Mouse (Mus musculus) midbrain, postnatal 0 days (tissue): ENCODE results near the gene Rnf213. TPM values are rescaled to one million over a fixed set of nuclear protein-coding genes. Genes with fewer than 3 reads are reported as not detected.

Experiments used
- ATAC-seq: fragments of 200-750 bp; cut with Nextera tagmentation; 2 replicates; pipeline ENCODE4 v1.8.0; 2017; ENCODE audit warnings: moderate number of reproducible peaks, mild to moderate bottlenecking, moderate TSS enrichment, moderate library complexity; ENCODE audit not compliant: low FRiP score
- DNase-seq: peaks from one replicate; pipeline ENCODE4 v3.0.0-alpha.2; 2015; ENCODE audit warnings: low spot score
- H3K27ac ChIP-seq: fragments of 300-500 bp; sonication (generic); 2 replicates; pipeline ENCODE4 v1.5.1; 2014; ENCODE audit warnings: low read depth, mild to moderate bottlenecking, low read length, mixed read lengths
- H3K27me3 ChIP-seq: fragments of 300-500 bp; sonication (generic); 2 replicates; pipeline ENCODE4 v1.6.1; 2014; ENCODE audit warnings: low read length, control low read depth, mixed read lengths; ENCODE audit not compliant: insufficient read depth
- H3K36me3 ChIP-seq: fragments of 300-500 bp; sonication (generic); 2 replicates; pipeline ENCODE4 v1.6.1; 2014; ENCODE audit warnings: low read length, control low read depth, mixed read lengths; ENCODE audit not compliant: insufficient read depth
- H3K4me1 ChIP-seq: fragments of 300-500 bp; sonication (generic); 2 replicates; pipeline ENCODE4 v1.6.1; 2014; ENCODE audit warnings: mild to moderate bottlenecking, control low read depth, antibody characterized with exemption, low read length, mixed read lengths; ENCODE audit not compliant: insufficient read depth
- H3K4me2 ChIP-seq: fragments of 300-500 bp; sonication (generic); 2 replicates; pipeline ENCODE4 v1.6.1; 2014; ENCODE audit warnings: low read depth, mild to moderate bottlenecking, low read length, mixed read lengths; ENCODE audit not compliant: poor library complexity, severe bottlenecking
- H3K4me3 ChIP-seq: fragments of 300-500 bp; sonication (generic); 2 replicates; pipeline ENCODE4 v1.5.1; 2014; ENCODE audit warnings: low read depth, mild to moderate bottlenecking, low read length, moderate library complexity
- H3K9ac ChIP-seq: fragments of 300-500 bp; sonication (generic); replicated peaks from 2 replicates; pipeline ENCODE4 v1.6.1; 2014; ENCODE audit warnings: mild to moderate bottlenecking, low read length, moderate library complexity, mixed read lengths; ENCODE audit not compliant: poor library complexity, severe bottlenecking
- H3K9me3 ChIP-seq: fragments of 300-500 bp; sonication (generic); 2 replicates; pipeline ENCODE4 v1.6.1; 2016; ENCODE audit warnings: low read length, control low read depth
- CTCF ChIP-seq: IDR thresholded peaks from 2 replicates; pipeline ENCODE4 v1.5.1; 2016; ENCODE audit warnings: antibody characterized with exemption, mild to moderate bottlenecking
- WGBS: fragments of 180-500 bp; shearing (Covaris S2); extraction: QIAGEN DNeasy Blood & Tissue Kit; methylation state at CpG from one replicate; pipeline ENCODE4 v1.1.7; 2014; 5-methylcytosine and 5-hydroxymethylcytosine counted together
- polyA plus RNA-seq: library from polyadenylated mRNA; unstranded; fragments of >200 nt; fragmentation: Nextera tagmentation; extraction: Ambion mirVana; gene quantifications from 2 replicates; pipeline ENCODE4 v1.2.1, GENCODE M21; 2015
- total RNA-seq: library from RNA; depleted of rRNA; stranded (reverse); fragments of >200 nt; gene quantifications from 2 replicates; pipeline ENCODE4 v1.2.3, GENCODE M21; 2014

Rnf213 gene
- total and polyA plus RNA-seq, 2 experiments from 2014 or later = 0.74 to 6.9 TPM

- peak; percentile 94 for ATAC-seq
- H3K27me3 ChIP-seq = no peaks in the 10 kb centered on the region
- no peaks in the 10 kb centered on the region for H3K9me3 ChIP-seq
- DNase-seq = peak; percentile 98
- H3K4me3 ChIP-seq = peak within 1 kb of the TSS; percentile 68
- peak within 1 kb of the TSS; percentile 77 for H3K4me2 ChIP-seq
- under 1% methylated on average over 62 of the region's 66 CpGs for WGBS
- peak; percentile 99 for TF ChIP-seq CTCF
- peak within 1 kb of the TSS; percentile 87 for H3K27ac ChIP-seq
- H3K4me1 ChIP-seq = peaks cover 9% of the 10 kb centered on the region; the same call in 1 of the 2 replicates
- peak within 1 kb of the TSS; percentile 67 for H3K9ac ChIP-seq
- H3K36me3 ChIP-seq = no peaks in the 10 kb centered on the region
Observed at GRCm38 (mm10) chr11:119490861-119491689, 98.2 kb downstream of the Rnf213 start, which contains the start of gene Endov. Endov (plus strand) TSS chr11:119491347.

GRCm38 (mm10) chr11:119491690-119492087, 98.8 kb downstream of the Rnf213 start:
- peaks cover 9% of the 10 kb centered on the region; the same call in 1 of the 2 replicates for H3K4me1 ChIP-seq
- 5% methylated on average over 27 of the region's 27 CpGs for WGBS
- no peaks in the 10 kb centered on the region for H3K36me3 ChIP-seq
- DNase-seq (no peak), ATAC-seq (no peak)
- H3K4me2 ChIP-seq = peak overlapping the region; percentile 77
- no peaks in the 10 kb centered on the region for H3K27me3 ChIP-seq
- H3K9me3 ChIP-seq = no peaks in the 10 kb centered on the region
- H3K9ac ChIP-seq = peak overlapping the region; percentile 67
- no peak for TF ChIP-seq CTCF
- peak overlapping the region; percentile 68 for H3K4me3 ChIP-seq
- peak overlapping the region; percentile 87 for H3K27ac ChIP-seq

- H3K9me3 ChIP-seq = no peaks in the 10 kb centered on the region
- 97% methylated on average over 6 of the region's 6 CpGs for WGBS
- peaks cover 9% of the 10 kb centered on the region; the same call in 1 of the 2 replicates for H3K4me1 ChIP-seq
- H3K9ac ChIP-seq = peak overlapping the region; percentile 67; the same call in 1 of the 2 replicates
- H3K36me3 ChIP-seq = no peaks in the 10 kb centered on the region
- TF ChIP-seq CTCF = no peak
- H3K27me3 ChIP-seq = no peaks in the 10 kb centered on the region
- H3K27ac ChIP-seq = no peak overlapping the region
- H3K4me2 ChIP-seq = peak overlapping the region; percentile 77
- H3K4me3 ChIP-seq = 0 out of 2 replicates have a peak overlapping the region, but pooled peaks have one; percentile 68
- no peak for ATAC-seq
- DNase-seq = no peak
Observed at GRCm38 (mm10) chr11:119492830-119493229, 99.9 kb downstream of the Rnf213 start.

GRCm38 (mm10) chr11:119493516-119493915, 100.6 kb downstream of the Rnf213 start:
- no peaks in the 10 kb centered on the region for H3K9me3 ChIP-seq
- DNase-seq (no peak), ATAC-seq (no peak)
- peaks cover 9% of the 10 kb centered on the region; the same call in 1 of the 2 replicates for H3K4me1 ChIP-seq
- H3K36me3 ChIP-seq = no peaks in the 10 kb centered on the region
- no peak for TF ChIP-seq CTCF
- H3K27ac ChIP-seq = no peak overlapping the region
- no peak overlapping the region for H3K9ac ChIP-seq
- no peaks in the 10 kb centered on the region for H3K27me3 ChIP-seq
- 84% methylated on average over 4 of the region's 4 CpGs for WGBS
- no peak overlapping the region for H3K4me2 ChIP-seq
- H3K4me3 ChIP-seq = no peak overlapping the region

- Histone ChIP-seq H3K36me3 (peaks cover 8% of the 10 kb centered on the region), H3K9me3 (no peaks in the 10 kb centered on the region), H3K4me2 (no peak overlapping the region), H3K27me3 (no peaks in the 10 kb centered on the region), H3K4me3 (no peak overlapping the region), H3K4me1 (peaks cover 9% of the 10 kb centered on the region; the same call in 1 of the 2 replicates), H3K9ac (no peak overlapping the region), H3K27ac (no peak overlapping the region)
- ATAC-seq (no peak), DNase-seq (no peak)
- no peak for TF ChIP-seq CTCF
- WGBS = 93% methylated on average over 5 of the region's 5 CpGs
Observed at GRCm38 (mm10) chr11:119496147-119496546, 103.2 kb downstream of the Rnf213 start.

- ATAC-seq (no peak), DNase-seq (no peak)
- Histone ChIP-seq H3K4me2 (no peak overlapping the region), H3K4me1 (peaks cover 4% of the 10 kb centered on the region; the same call in 1 of the 2 replicates), H3K9ac (no peak overlapping the region), H3K4me3 (no peak overlapping the region), H3K27ac (no peak overlapping the region), H3K27me3 (no peaks in the 10 kb centered on the region), H3K36me3 (peaks cover 20% of the 10 kb centered on the region), H3K9me3 (no peaks in the 10 kb centered on the region)
- TF ChIP-seq CTCF = no peak
- WGBS = 81% methylated on average over 4 of the region's 4 CpGs
Observed at GRCm38 (mm10) chr11:119497451-119497850, 104.6 kb downstream of the Rnf213 start.
